Mouse (Mus musculus): ENCODE measurements around the gene Atp11c. TPM values are rescaled to one million over a fixed set of nuclear protein-coding genes. Genes with fewer than 3 reads are reported as not detected.

The Atp11c gene
- polyA plus RNA-seq, 1 experiment from 2014 or later: 18.7 TPM

DNA sequence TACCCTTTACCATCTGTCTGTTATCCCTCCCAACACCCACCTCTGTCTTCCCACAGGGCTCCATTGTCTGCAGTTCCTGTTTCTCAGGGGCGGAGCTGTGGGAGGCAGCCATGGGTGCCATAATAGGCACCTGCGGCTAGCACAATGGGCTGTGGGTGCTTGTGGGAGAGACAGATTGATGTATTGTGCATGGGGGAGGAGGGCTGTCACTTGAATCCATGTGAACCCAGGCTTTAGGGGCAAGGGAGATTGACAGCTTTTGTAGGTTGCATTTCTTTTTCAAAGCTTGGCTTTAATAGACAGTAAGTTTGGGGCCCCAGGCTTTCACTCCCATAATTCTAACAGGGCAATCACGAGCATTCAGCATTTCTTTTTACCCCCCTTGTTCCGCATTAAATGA, 48.4 kb downstream of the Atp11c start:
- H3K9ac ChIP-seq (ENCODE audit: low read length): no peak overlapping the region
- WGBS: 28% methylated on average over 4 of the region's 4 CpGs
- no peaks in the 10 kb centered on the region for H3K27me3 ChIP-seq (ENCODE audit: control insufficient read depth, insufficient read depth, low read length)
- no peaks in the 10 kb centered on the region for H3K9me3 ChIP-seq (ENCODE audit: control insufficient read depth, low read length)
- no peaks in the 10 kb centered on the region for H3K4me1 ChIP-seq (replicated peaks; ENCODE audit: control insufficient read depth, insufficient read depth, low read length)
- no peak overlapping the region for H3K4me2 ChIP-seq (ENCODE audit: low read depth, low read length, severe bottlenecking)
- H3K4me3 ChIP-seq (ENCODE audit: low read depth, low read length): no peak overlapping the region
- H3K27ac ChIP-seq (ENCODE audit: low read depth, low read length): no peak overlapping the region
- DNase-seq (ENCODE audit: low spot score): peak; percentile 65
- H3K36me3 ChIP-seq (ENCODE audit: control insufficient read depth, insufficient read depth, low read length): no peaks in the 10 kb centered on the region
- peak; percentile 77 for ATAC-seq (replicated peaks; ENCODE audit: low FRiP score)

DNA sequence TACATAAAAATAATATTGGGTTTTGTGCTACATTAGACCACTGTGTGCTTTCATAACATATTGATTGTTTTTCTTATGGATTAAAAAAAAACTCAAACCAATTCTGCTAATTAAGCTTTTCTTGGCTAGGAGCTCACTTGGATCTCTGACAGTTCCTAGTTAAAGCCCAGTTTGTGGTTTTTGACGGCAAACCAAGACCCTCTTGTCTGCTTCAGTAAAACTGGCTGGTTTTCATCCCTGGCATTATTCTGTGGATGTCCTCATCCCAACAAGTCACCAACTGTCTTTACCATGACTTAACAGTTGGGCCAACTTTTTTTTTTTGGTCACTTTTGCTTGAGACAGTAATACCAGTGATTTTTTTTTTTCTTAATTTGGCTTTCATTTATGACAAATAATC, 49.6 kb downstream of the Atp11c start:
- 33% methylated on average over 1 of the region's 1 CpGs for WGBS
- no peaks in the 10 kb centered on the region for H3K36me3 ChIP-seq (ENCODE audit: control insufficient read depth, insufficient read depth, low read length)
- no peak overlapping the region for H3K4me3 ChIP-seq (ENCODE audit: low read depth, low read length)
- DNase-seq (ENCODE audit: low spot score) (no peak), ATAC-seq (replicated peaks; ENCODE audit: low FRiP score) (no peak)
- no peak overlapping the region for H3K27ac ChIP-seq (ENCODE audit: low read depth, low read length)
- H3K9ac ChIP-seq (ENCODE audit: low read length): no peak overlapping the region
- no peaks in the 10 kb centered on the region for H3K9me3 ChIP-seq (ENCODE audit: control insufficient read depth, low read length)
- H3K27me3 ChIP-seq (ENCODE audit: control insufficient read depth, insufficient read depth, low read length): no peaks in the 10 kb centered on the region
- no peaks in the 10 kb centered on the region for H3K4me1 ChIP-seq (replicated peaks; ENCODE audit: control insufficient read depth, insufficient read depth, low read length)
- H3K4me2 ChIP-seq (ENCODE audit: low read depth, low read length, severe bottlenecking): no peak overlapping the region

DNA sequence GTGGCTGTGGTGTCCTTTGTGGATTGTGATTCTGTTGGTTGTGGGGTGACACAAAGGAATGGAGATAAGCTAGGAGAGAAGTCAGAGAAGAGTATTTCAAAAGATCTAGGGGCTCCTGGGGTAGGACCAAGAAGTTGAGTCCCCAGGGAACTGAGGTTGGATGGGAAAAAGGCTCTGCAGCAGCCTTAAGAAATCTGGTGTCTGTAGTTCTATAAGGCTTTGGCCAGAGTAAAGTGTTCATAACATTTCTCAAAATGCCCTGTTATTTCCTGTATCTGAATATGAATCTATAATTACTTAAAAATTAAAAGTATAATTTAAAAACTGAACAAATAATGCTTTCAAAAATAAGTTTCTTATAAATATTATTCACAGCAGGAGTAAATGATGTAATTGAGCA, 53.3 kb downstream of the Atp11c start, which contains the start of gene Gm7073:
Gm7073 (minus strand) TSS at position 101 of the 400 bp plus-strand sequence.
- Histone ChIP-seq H3K9me3 (ENCODE audit: control insufficient read depth, low read length) (no peaks in the 10 kb centered on the region), H3K9ac (ENCODE audit: low read length) (no peak within 1 kb of the TSS), H3K27me3 (ENCODE audit: control insufficient read depth, insufficient read depth, low read length) (no peaks in the 10 kb centered on the region), H3K36me3 (ENCODE audit: control insufficient read depth, insufficient read depth, low read length) (no peaks in the 10 kb centered on the region), H3K4me3 (ENCODE audit: low read depth, low read length) (no peak within 1 kb of the TSS), H3K4me2 (ENCODE audit: low read depth, low read length, severe bottlenecking) (no peak within 1 kb of the TSS), H3K27ac (ENCODE audit: low read depth, low read length) (no peak within 1 kb of the TSS), H3K4me1 (replicated peaks; ENCODE audit: control insufficient read depth, insufficient read depth, low read length) (no peaks in the 10 kb centered on the region)
- DNase-seq (ENCODE audit: low spot score): no peak
- ATAC-seq (replicated peaks; ENCODE audit: low FRiP score): no peak

DNA sequence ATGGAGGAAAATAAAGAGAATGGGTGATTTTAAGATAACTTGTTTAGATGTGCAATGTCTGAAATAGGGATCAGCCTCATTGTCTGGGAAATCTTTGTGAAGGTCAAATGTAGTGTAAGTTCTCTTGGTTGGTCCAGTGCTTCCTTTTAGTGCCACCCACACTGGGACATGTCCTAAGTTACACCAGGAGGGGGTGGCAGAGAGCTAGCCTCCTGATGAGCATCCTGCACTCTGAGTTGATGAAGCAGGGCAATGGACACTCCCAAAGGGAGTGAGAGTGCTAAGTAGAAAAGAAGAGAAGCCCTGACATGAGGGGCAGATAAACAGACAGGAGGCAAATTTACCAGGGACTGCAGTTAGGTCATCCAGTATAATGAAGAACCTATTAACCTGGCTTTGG, 88.5 kb downstream of the Atp11c start:
- H3K4me1 ChIP-seq (replicated peaks; ENCODE audit: control insufficient read depth, insufficient read depth, low read length): no peaks in the 10 kb centered on the region
- peak; percentile 71 for ATAC-seq (replicated peaks; ENCODE audit: low FRiP score)
- H3K4me3 ChIP-seq (ENCODE audit: low read depth, low read length): no peak overlapping the region
- H3K9me3 ChIP-seq (ENCODE audit: control insufficient read depth, low read length): no peaks in the 10 kb centered on the region
- no peaks in the 10 kb centered on the region for H3K36me3 ChIP-seq (ENCODE audit: control insufficient read depth, insufficient read depth, low read length)
- no peak overlapping the region for H3K9ac ChIP-seq (ENCODE audit: low read length)
- no peaks in the 10 kb centered on the region for H3K27me3 ChIP-seq (ENCODE audit: control insufficient read depth, insufficient read depth, low read length)
- peak; percentile 65 for DNase-seq (ENCODE audit: low spot score)
- H3K27ac ChIP-seq (ENCODE audit: low read depth, low read length): no peak overlapping the region
- no peak overlapping the region for H3K4me2 ChIP-seq (ENCODE audit: low read depth, low read length, severe bottlenecking)

DNA sequence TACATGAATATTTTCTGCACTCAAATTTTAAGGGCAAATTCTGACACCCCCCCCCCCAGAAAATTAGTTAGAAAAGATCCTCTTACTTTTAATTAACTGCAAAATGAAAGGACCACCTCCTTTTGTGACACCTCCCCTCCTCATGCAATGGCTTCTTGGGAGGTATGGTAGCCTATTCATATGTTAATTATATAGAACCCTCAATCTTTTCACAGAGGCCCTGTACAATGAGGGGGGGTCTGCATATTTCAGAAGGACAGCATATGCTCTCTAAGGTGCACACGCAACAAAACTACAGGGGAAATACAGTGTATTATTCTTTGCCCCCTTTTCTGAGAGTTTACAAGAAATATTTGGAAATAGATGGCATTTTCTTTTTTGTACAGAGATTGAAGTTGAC, 94.7 kb downstream of the Atp11c start:
- 33% methylated on average over 1 of the region's 1 CpGs for WGBS
- Histone ChIP-seq H3K27me3 (ENCODE audit: control insufficient read depth, insufficient read depth, low read length) (no peaks in the 10 kb centered on the region), H3K36me3 (ENCODE audit: control insufficient read depth, insufficient read depth, low read length) (no peaks in the 10 kb centered on the region), H3K4me3 (ENCODE audit: low read depth, low read length) (no peak overlapping the region), H3K4me2 (ENCODE audit: low read depth, low read length, severe bottlenecking) (no peak overlapping the region), H3K9ac (ENCODE audit: low read length) (no peak overlapping the region), H3K9me3 (ENCODE audit: control insufficient read depth, low read length) (no peaks in the 10 kb centered on the region), H3K27ac (ENCODE audit: low read depth, low read length) (no peak overlapping the region), H3K4me1 (replicated peaks; ENCODE audit: control insufficient read depth, insufficient read depth, low read length) (no peaks in the 10 kb centered on the region)
- peak; percentile 90 for ATAC-seq (replicated peaks; ENCODE audit: low FRiP score)
- no peak for DNase-seq (ENCODE audit: low spot score)

DNA sequence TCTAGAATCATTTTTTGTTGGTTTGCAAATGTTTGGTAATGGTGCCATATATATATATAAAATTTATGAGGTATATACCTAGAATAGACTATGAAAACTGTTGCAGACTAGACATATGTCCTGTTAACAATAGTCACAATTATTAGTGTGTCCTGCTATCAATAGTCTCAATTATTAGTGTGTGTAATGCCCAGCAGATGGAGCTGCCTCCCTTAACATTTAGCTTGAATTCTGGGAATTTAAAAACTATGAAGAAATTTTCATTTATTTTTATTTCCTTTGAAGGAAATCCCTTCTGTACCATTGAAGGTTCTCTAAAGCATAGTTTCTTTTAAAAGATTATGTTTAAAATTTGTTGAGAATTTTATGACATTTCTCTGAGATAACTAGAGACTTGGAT, 97.2 kb downstream of the Atp11c start:
- Histone ChIP-seq H3K4me1 (replicated peaks; ENCODE audit: control insufficient read depth, insufficient read depth, low read length) (no peaks in the 10 kb centered on the region), H3K36me3 (ENCODE audit: control insufficient read depth, insufficient read depth, low read length) (no peaks in the 10 kb centered on the region), H3K4me3 (ENCODE audit: low read depth, low read length) (no peak overlapping the region), H3K9me3 (ENCODE audit: control insufficient read depth, low read length) (no peaks in the 10 kb centered on the region), H3K4me2 (ENCODE audit: low read depth, low read length, severe bottlenecking) (no peak overlapping the region), H3K27me3 (ENCODE audit: control insufficient read depth, insufficient read depth, low read length) (no peaks in the 10 kb centered on the region), H3K27ac (ENCODE audit: low read depth, low read length) (no peak overlapping the region), H3K9ac (ENCODE audit: low read length) (no peak overlapping the region)
- no peak for ATAC-seq (replicated peaks; ENCODE audit: low FRiP score)
- no peak for DNase-seq (ENCODE audit: low spot score)

DNA sequence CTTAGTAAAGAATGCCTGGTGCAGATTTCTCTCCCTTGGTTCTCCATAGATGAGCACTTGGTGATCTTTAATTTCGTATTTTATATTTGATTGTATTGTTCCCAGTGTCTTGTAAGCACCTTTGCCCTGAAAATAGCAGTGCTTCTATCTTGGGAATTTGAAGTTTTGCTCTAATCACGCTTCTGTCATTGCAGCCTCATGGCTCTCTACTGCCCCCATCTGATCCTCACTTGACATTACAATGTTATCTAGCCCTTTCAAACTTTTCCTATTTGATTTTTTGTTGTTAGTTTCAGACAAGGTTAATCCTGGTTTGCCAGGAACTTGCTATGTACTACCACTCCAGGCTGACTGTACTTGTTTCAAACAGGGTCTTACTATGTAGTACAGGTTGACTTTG, 128.7 kb downstream of the Atp11c start:
- ATAC-seq (replicated peaks; ENCODE audit: low FRiP score): no peak
- no peak overlapping the region for H3K4me3 ChIP-seq (ENCODE audit: low read depth, low read length)
- no peak overlapping the region for H3K4me2 ChIP-seq (ENCODE audit: low read depth, low read length, severe bottlenecking)
- H3K27ac ChIP-seq (ENCODE audit: low read depth, low read length): no peak overlapping the region
- WGBS: 10% methylated on average over 2 of the region's 2 CpGs
- no peak overlapping the region for H3K9ac ChIP-seq (ENCODE audit: low read length)
- no peaks in the 10 kb centered on the region for H3K36me3 ChIP-seq (ENCODE audit: control insufficient read depth, insufficient read depth, low read length)
- DNase-seq (ENCODE audit: low spot score): no peak
- H3K9me3 ChIP-seq (ENCODE audit: control insufficient read depth, low read length): no peaks in the 10 kb centered on the region
- H3K4me1 ChIP-seq (replicated peaks; ENCODE audit: control insufficient read depth, insufficient read depth, low read length): no peaks in the 10 kb centered on the region
- H3K27me3 ChIP-seq (ENCODE audit: control insufficient read depth, insufficient read depth, low read length): no peaks in the 10 kb centered on the region

DNA sequence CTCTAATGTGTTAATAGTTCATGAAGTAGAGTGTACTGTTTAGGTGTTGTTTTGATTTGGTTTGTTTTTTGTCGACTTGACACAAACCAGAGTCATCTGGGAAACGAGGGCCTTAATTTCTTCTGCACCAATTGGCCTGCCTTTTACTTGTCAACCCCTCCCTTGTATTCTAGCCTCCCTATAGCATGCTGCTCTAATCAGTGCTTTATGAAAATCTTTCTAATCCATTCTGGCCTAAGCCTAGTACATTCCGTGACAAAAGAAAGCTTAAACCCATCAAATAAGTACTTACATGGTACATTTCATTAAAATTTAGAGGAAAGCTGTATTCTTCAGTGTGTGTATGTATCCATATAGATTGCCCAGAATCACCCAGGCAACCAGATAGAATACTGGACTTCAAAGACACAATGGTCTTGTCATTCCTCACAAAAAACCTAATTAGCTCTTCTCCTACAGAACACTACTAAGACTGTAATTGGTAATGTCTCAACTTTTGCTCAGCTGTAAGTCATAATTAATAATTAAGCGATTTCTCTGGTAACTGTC, 177.9 kb downstream of the Atp11c start:
- ATAC-seq (replicated peaks; ENCODE audit: low FRiP score) (peak; percentile 79), DNase-seq (ENCODE audit: low spot score) (no peak)
- WGBS: 25% methylated on average over 4 of the region's 4 CpGs
- Histone ChIP-seq H3K9ac (ENCODE audit: low read length) (no peak overlapping the region), H3K4me1 (replicated peaks; ENCODE audit: control insufficient read depth, insufficient read depth, low read length) (no peaks in the 10 kb centered on the region), H3K27me3 (ENCODE audit: control insufficient read depth, insufficient read depth, low read length) (no peaks in the 10 kb centered on the region), H3K9me3 (ENCODE audit: control insufficient read depth, low read length) (no peaks in the 10 kb centered on the region), H3K27ac (ENCODE audit: low read depth, low read length) (no peak overlapping the region), H3K4me2 (ENCODE audit: low read depth, low read length, severe bottlenecking) (no peak overlapping the region), H3K4me3 (ENCODE audit: low read depth, low read length) (no peak overlapping the region), H3K36me3 (ENCODE audit: control insufficient read depth, insufficient read depth, low read length) (no peaks in the 10 kb centered on the region)

DNA sequence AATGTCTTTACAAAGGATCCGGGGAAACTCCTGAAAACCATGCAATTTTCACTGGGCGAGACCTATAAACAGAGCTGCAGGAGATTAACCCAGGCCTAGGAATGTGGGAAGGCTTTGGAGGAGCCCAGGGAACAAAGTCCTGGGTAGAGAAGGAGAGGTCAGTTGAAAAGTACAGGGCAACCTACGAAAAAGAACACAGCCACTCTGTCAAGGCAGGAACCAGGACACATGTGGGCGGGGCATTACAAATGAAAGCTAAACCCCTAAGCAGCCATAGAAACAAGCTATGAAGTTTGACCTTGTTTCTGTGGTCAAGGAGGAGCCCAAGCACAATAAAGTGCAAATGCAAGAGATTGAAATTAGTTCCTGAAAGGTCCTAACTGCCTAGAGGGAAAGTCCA, 186.8 kb downstream of the Atp11c start:
- Histone ChIP-seq H3K9ac (ENCODE audit: low read length) (no peak overlapping the region), H3K4me2 (ENCODE audit: low read depth, low read length, severe bottlenecking) (no peak overlapping the region), H3K36me3 (ENCODE audit: control insufficient read depth, insufficient read depth, low read length) (no peaks in the 10 kb centered on the region), H3K27ac (ENCODE audit: low read depth, low read length) (no peak overlapping the region), H3K27me3 (ENCODE audit: control insufficient read depth, insufficient read depth, low read length) (no peaks in the 10 kb centered on the region), H3K9me3 (ENCODE audit: control insufficient read depth, low read length) (no peaks in the 10 kb centered on the region), H3K4me3 (ENCODE audit: low read depth, low read length) (no peak overlapping the region), H3K4me1 (replicated peaks; ENCODE audit: control insufficient read depth, insufficient read depth, low read length) (peaks cover 1% of the 10 kb centered on the region; the same call in 1 of the 2 replicates)
- DNase-seq (ENCODE audit: low spot score): no peak
- ATAC-seq (replicated peaks; ENCODE audit: low FRiP score): no peak
- 54% methylated on average over 4 of the region's 4 CpGs for WGBS
